ENCODE assay signal across 26 mouse cellular contexts in genomic region chr3:96084146-96084755, GRCm38 (mm10). TPM values are rescaled to one million over a fixed set of nuclear protein-coding genes. Genes with fewer than 3 reads are reported as not detected.
DNase-seq lines count a peak whose midpoint lies in the region; ATAC-seq and TF ChIP-seq lines count a peak whose summit lies in the region.
"Had no signal": no experiment of that assay in that cellular context is flagged by ENCODE, and none has a peak within 500 bp of the region (broad histone marks: within the 10 kb centered on the region; RNA-seq: fewer than 3 reads in every experiment).

No protein-coding gene starts in this region.

- peak; percentile 22 for DNase-seq in liver, embryonic 11.5 days (ENCODE audit: low spot score)
- DNase-seq in ES-CJ7 (ENCODE audit: low read depth, low spot score) (peak; percentile 94), R1 (ENCODE audit: low read depth, low spot score) (peak; percentile 99)
- no peak for DNase-seq in adrenal gland, postnatal 36 days
- DNase-seq in adrenal gland, postnatal 25 days, result no peak
- DNase-seq in adrenal gland, adult 2 months, result no peak
- DNase-seq: adrenal gland, postnatal 10 days; cerebellum, adult 11 months; cerebellum, adult 18-20 months; cerebellum, adult 8-10 months; cerebellum, adult 9-11 months; cerebellum, postnatal 14 days; cerebellum, postnatal 36 days; embryo, embryonic 11 days had no signal

- H3K27ac ChIP-seq in liver, embryonic 11.5 days (ENCODE audit: low read depth, low read length), result no peak overlapping the region
- H3K27ac ChIP-seq in liver, embryonic 12.5 days, result no peak overlapping the region
- peak overlapping the region; percentile 37; the same call in 1 of the 2 replicates for H3K27ac ChIP-seq in ES-Bruce4 (ENCODE audit: insufficient read depth, low read length)
- H3K27ac ChIP-seq: embryonic facial prominence, embryonic 13.5 days; embryonic facial prominence, embryonic 15.5 days; forebrain, embryonic 10.5 days; forebrain, embryonic 12.5 days had no signal

- no peaks in the 10 kb centered on the region for H3K36me3 ChIP-seq in liver, embryonic 11.5 days (ENCODE audit: control insufficient read depth, insufficient read depth, low read length)
- no peaks in the 10 kb centered on the region for H3K36me3 ChIP-seq in liver, embryonic 12.5 days
- no peaks in the 10 kb centered on the region for H3K36me3 ChIP-seq in ES-Bruce4 (ENCODE audit: control insufficient read depth, insufficient read depth, low read length, poor library complexity, severe bottlenecking)
- H3K36me3 ChIP-seq: embryonic facial prominence, embryonic 13.5 days; embryonic facial prominence, embryonic 15.5 days; forebrain, embryonic 10.5 days; forebrain, embryonic 12.5 days; G1E had no signal

- no peak for TF ChIP-seq CTCF in ES-Bruce4 (IDR thresholded peaks at IDR 0.05; ENCODE audit: low read depth, low read length)

- no peak overlapping the region for H3K4me3 ChIP-seq in liver, embryonic 11.5 days (ENCODE audit: low read depth, low read length)
- no peak overlapping the region for H3K4me3 ChIP-seq in liver, embryonic 12.5 days
- no peak overlapping the region for H3K4me3 ChIP-seq in ES-Bruce4 (ENCODE audit: low read depth, low read length)
- H3K4me3 ChIP-seq: embryonic facial prominence, embryonic 13.5 days; embryonic facial prominence, embryonic 15.5 days; erythroblast, embryonic 14.5 days; forebrain, embryonic 10.5 days; forebrain, embryonic 12.5 days had no signal

- TF ChIP-seq EP300 in ES-Bruce4 (IDR thresholded peaks at IDR 0.05; ENCODE audit: insufficient read depth, low read depth, low read length), result peak; percentile 81

- H3K4me1 ChIP-seq in liver, embryonic 11.5 days (replicated peaks; ENCODE audit: control insufficient read depth, insufficient read depth, low read length), result peaks cover 10% of the 10 kb centered on the region
- peaks cover 28% of the 10 kb centered on the region for H3K4me1 ChIP-seq in liver, embryonic 12.5 days
- H3K4me1 ChIP-seq in ES-Bruce4 (ENCODE audit: control insufficient read depth, insufficient read depth, low read length), result peaks cover 2% of the 10 kb centered on the region
- H3K4me1 ChIP-seq: embryonic facial prominence, embryonic 15.5 days had no signal

- WGBS in liver, embryonic 11.5 days, result 79% methylated on average over 10 of the region's 10 CpGs
- 80% methylated on average over 10 of the region's 10 CpGs for WGBS in liver, embryonic 12.5 days (ENCODE audit: insufficient replicate concordance)

- no peak for ATAC-seq in liver, embryonic 11.5 days (replicated peaks; ENCODE audit: low FRiP score)
- ATAC-seq in liver, embryonic 12.5 days, result no peak
- ATAC-seq: activated CD4-positive, CD25-positive, alpha-beta regulatory T cell, adult 4 months; forebrain, embryonic 14.5 days; forebrain, embryonic 16.5 days; Patski had no signal

- no peak overlapping the region for H3K9ac ChIP-seq in liver, embryonic 11.5 days (ENCODE audit: low read depth, low read length)
- H3K9ac ChIP-seq in liver, embryonic 12.5 days, result no peak overlapping the region
- H3K9ac ChIP-seq in ES-Bruce4 (ENCODE audit: low read depth, poor library complexity, severe bottlenecking), result no peak overlapping the region
- H3K9ac ChIP-seq: embryonic facial prominence, embryonic 13.5 days; embryonic facial prominence, embryonic 15.5 days; forebrain, embryonic 12.5 days had no signal

- H3K9me3 ChIP-seq in liver, embryonic 11.5 days (ENCODE audit: control insufficient read depth, low read length), result no peaks in the 10 kb centered on the region
- H3K9me3 ChIP-seq in liver, embryonic 12.5 days (replicated peaks), result no peaks in the 10 kb centered on the region
- no peaks in the 10 kb centered on the region; the same call in 1 of the 2 replicates for H3K9me3 ChIP-seq in ES-Bruce4 (replicated peaks; ENCODE audit: control insufficient read depth, insufficient read depth, low read length, poor library complexity, severe bottlenecking)
- H3K9me3 ChIP-seq: embryonic facial prominence, embryonic 13.5 days; embryonic facial prominence, embryonic 15.5 days; forebrain, embryonic 12.5 days had no signal

- H3K27me3 ChIP-seq in liver, embryonic 11.5 days (replicated peaks; ENCODE audit: control insufficient read depth, insufficient read depth, low read length), result no peaks in the 10 kb centered on the region
- H3K27me3 ChIP-seq in liver, embryonic 12.5 days (replicated peaks), result no peaks in the 10 kb centered on the region
- no peaks in the 10 kb centered on the region for H3K27me3 ChIP-seq in ES-Bruce4 (ENCODE audit: control insufficient read depth, insufficient read depth, low read length, poor library complexity, severe bottlenecking)
- H3K27me3 ChIP-seq: embryonic facial prominence, embryonic 13.5 days; embryonic facial prominence, embryonic 15.5 days; forebrain, embryonic 12.5 days; Patski had no signal

- no peak for TF ChIP-seq POLR2A in ES-Bruce4 (IDR thresholded peaks at IDR 0.05; ENCODE audit: insufficient read depth, low read length)

- no peak overlapping the region for H3K4me2 ChIP-seq in liver, embryonic 11.5 days
- H3K4me2 ChIP-seq in liver, embryonic 12.5 days, result no peak overlapping the region
- H3K4me2 ChIP-seq: embryonic facial prominence, embryonic 13.5 days; embryonic facial prominence, embryonic 15.5 days; forebrain, embryonic 12.5 days had no signal

RNA-seq across cellular contexts. Expression of gene Otud7b, which starts 20.1 kb away (rescaled TPM):
- 7.1 and 7.9 TPM in 2 replicates for polyA plus RNA-seq in liver, embryonic 11.5 days (2014; fragmentation: Nextera tagmentation; extraction: Ambion mirVana)
- 10.8 and 12.7 TPM in 2 replicates for polyA plus RNA-seq in liver, embryonic 12.5 days (2016; fragmentation: Nextera tagmentation; extraction: Ambion mirVana)
- 42.5 and 42.7 TPM in 2 replicates for polyA plus RNA-seq in ES-Bruce4 (2011; ENCODE audit: insufficient read depth, insufficient read length, low read depth, missing spikeins)
- total RNA-seq in adrenal gland, postnatal 36 days (2021), result 10 to 100 TPM; 34.5 to 39.3 TPM
- total RNA-seq in adrenal gland, postnatal 25 days (2021), result 25.8 and 40.5 TPM in 2 replicates
- 10 to 100 TPM; 25.0 to 38.2 TPM for total RNA-seq in adrenal gland, adult 2 months (2021)
- 16.3 and 19.7 TPM in 2 replicates for polyA plus RNA-seq in adrenal gland, adult 2 months (2012; rRNA removed)

RNA-seq across cellular contexts. Expression of gene Vps45, which starts 26.0 kb away (rescaled TPM):
- polyA plus RNA-seq in liver, embryonic 11.5 days (2014; fragmentation: Nextera tagmentation; extraction: Ambion mirVana), result 17.4 and 18.5 TPM in 2 replicates
- polyA plus RNA-seq in liver, embryonic 12.5 days (2016; fragmentation: Nextera tagmentation; extraction: Ambion mirVana), result 17.6 and 18.6 TPM in 2 replicates
- 12.6 and 14.2 TPM in 2 replicates for polyA plus RNA-seq in ES-Bruce4 (2011; ENCODE audit: insufficient read depth, insufficient read length, low read depth, missing spikeins)
- 10 to 100 TPM; 30.6 to 34.7 TPM for total RNA-seq in adrenal gland, postnatal 36 days (2021)
- 39.0 and 41.2 TPM in 2 replicates for total RNA-seq in adrenal gland, postnatal 25 days (2021)
- 10 to 100 TPM; 38.3 to 39.4 TPM for total RNA-seq in adrenal gland, adult 2 months (2021)
- polyA plus RNA-seq in adrenal gland, adult 2 months (2012; rRNA removed), result 2.6 and 3.0 TPM in 2 replicates

Comparison
In these comparisons a context has a peak if more than half of its experiments do, and no peak if none do; other contexts are left out.
1. DNase-seq: peak in liver, embryonic 11.5 days (single experiment), ES-CJ7 (single experiment) and R1 (single experiment); none in adrenal gland, postnatal 36 days (0 of 2), adrenal gland, postnatal 25 days (single experiment) and adrenal gland, adult 2 months (single experiment).